Mouse (Mus musculus): ENCODE measurements at regions not wholly inside any gene's neighbourhood (a gene's known extent, or its start where the extent isn't known, plus 50 kb on each side); places are given as distances from the start of the nearest gene placed in this dataset.

DNA sequence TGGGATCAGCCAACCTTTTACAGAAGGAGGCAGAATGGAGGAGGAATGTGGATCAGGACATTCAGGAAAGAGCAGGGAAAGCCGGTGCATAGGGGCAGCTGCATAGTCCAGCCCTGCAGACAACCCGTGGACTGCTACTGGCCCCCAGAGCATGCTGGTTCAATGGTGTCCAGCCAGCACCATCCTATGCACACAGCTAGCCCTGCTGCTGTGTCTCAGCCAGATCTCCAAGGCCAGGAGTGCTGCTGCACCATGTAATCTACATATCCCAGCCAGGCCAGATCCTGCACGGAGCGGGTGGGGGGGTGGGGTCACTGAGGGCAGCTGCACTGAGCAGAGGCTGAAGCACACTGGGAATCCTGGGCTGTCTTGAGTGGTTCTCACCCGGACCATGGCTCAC, 165.8 kb upstream of the Rpl38 start:
- in situ Hi-C loops (cut with MboI; ENCODE audit: low pct_unique_long_range_greater_than_20kb in 1 of 2, low sequenced_read_pairs in 2 of 2, unreplicated experiment in 1 of 2), result no loop called here

DNA sequence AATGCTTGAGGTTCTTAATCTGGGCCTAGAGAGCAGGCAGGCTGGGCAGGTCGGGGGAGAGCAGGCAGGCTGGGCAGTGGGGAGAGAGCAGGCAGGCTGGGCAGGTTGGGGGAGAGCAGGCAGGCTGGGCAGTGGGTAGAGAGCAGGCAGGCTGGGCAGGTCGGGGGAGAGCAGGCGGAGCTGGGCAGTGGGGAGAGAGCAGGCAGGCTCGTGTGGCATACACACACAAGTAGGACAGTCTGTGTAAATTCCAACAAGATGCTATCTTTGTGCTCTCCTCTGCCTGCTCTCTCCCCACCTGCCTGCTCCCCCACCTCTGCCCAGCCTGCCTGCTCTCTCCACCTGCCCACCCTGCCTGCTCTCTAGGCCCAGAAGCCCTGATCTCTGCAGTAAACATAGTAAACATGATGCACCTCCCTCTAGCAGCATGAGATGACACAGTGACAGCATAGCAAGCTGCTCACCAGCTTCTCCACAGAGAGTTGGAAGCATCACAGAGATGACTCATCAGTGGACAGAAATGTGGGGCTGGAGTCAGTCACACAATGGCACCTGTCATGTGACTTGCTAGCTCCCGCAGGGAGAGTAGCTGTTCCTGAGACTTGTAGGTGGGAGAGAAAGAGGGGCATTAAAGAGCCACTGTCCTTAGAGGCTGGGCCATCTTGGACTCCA, 166.3 kb upstream of the Rpl38 start:
- in situ Hi-C loops (cut with MboI; ENCODE audit: low pct_unique_long_range_greater_than_20kb in 1 of 2, low sequenced_read_pairs in 2 of 2, unreplicated experiment in 1 of 2), result no loop called here

DNA sequence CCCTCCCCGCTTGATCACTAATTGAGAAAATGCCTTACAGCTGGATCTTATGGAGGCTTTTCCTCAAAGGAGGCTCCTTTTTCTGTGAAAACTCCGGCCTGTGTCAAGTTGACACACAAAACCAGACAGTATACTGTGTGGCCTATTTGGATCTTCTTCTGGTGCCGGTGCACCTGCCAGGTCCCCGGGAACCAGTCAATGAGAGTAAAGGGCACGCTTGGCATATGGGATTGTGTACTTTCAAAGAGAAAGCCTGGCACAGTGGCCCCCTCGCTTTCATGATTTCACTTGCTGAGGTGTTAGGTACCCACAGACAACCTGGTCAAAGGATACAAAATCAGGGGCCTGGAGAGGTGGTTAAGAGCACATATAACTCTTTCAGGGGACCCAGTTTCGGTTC, 167.9 kb upstream of the Rpl38 start:
- in situ Hi-C loops (cut with MboI; ENCODE audit: low pct_unique_long_range_greater_than_20kb in 1 of 2, low sequenced_read_pairs in 2 of 2, unreplicated experiment in 1 of 2), result no loop called here

- in situ Hi-C loops (cut with MboI; ENCODE audit: low pct_unique_long_range_greater_than_20kb in 1 of 2, low sequenced_read_pairs in 2 of 2, unreplicated experiment in 1 of 2), result no loop called here
Measured at GRCm38 (mm10) chr11:114499665-114500064, 168.7 kb upstream of the Rpl38 start.

DNA sequence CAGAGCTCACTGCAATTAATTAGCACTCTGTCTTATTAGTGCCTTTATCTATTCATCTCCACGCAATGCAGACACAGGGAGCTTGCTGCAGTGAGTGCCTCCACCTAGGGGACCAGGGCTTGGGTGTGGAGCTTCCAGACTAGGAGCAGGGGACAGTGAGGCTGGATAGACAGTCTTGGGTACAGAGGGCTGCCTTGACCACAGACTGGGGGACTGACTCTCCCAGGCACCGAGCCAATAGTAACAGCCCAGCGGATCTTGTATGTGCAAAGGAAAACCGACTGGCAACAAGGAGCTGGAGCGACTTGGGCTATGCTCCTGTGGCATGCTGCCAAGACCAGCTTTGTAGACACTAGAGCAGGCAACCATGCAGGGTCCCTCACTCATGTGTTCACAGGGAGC, 172.8 kb upstream of the Rpl38 start:
- in situ Hi-C loops (cut with MboI; ENCODE audit: low pct_unique_long_range_greater_than_20kb in 1 of 2, low sequenced_read_pairs in 2 of 2, unreplicated experiment in 1 of 2), result no loop called here

- in situ Hi-C loops (cut with MboI; ENCODE audit: low pct_unique_long_range_greater_than_20kb in 1 of 2, low sequenced_read_pairs in 2 of 2, unreplicated experiment in 1 of 2), result no loop called here
Measured at GRCm38 (mm10) chr11:114486455-114486854, 181.9 kb upstream of the Rpl38 start.

- in situ Hi-C loops (cut with MboI; ENCODE audit: low pct_unique_long_range_greater_than_20kb in 1 of 2, low sequenced_read_pairs in 2 of 2, unreplicated experiment in 1 of 2), result no loop called here
Measured at GRCm38 (mm10) chr11:114485429-114485828, 182.9 kb upstream of the Rpl38 start.

DNA sequence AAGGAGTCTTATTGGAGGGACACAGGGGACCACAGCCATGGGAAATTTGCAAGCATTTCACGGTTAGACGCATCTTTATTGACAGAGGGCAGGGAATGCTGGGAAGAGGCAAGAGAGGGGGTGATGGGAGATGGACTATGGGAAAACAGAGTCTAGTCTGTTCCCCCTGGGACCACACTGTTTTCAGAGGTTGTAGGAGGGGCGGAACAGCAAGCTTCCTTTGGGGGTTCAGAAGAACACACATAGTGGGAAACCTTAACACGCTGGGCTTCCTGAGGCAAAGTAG, 183.7 kb upstream of the Rpl38 start:
- in situ Hi-C loops (cut with MboI; ENCODE audit: low pct_unique_long_range_greater_than_20kb in 1 of 2, low sequenced_read_pairs in 2 of 2, unreplicated experiment in 1 of 2), result loop anchor here in 1 of 2 experiments (5.0 kb wide), 1 partner anchor 53 kb away; no protein-coding TSS in a partner anchor

GRCm38 (mm10) chr11:114483823-114484667, 184.3 kb upstream of the Rpl38 start:
- in situ Hi-C loops (cut with MboI; ENCODE audit: low pct_unique_long_range_greater_than_20kb in 1 of 2, low sequenced_read_pairs in 2 of 2, unreplicated experiment in 1 of 2), result loop anchor here in 1 of 2 experiments (5.0 kb wide), 1 partner anchor 53 kb away; no protein-coding TSS in a partner anchor

- in situ Hi-C loops (cut with MboI; ENCODE audit: low pct_unique_long_range_greater_than_20kb in 1 of 2, low sequenced_read_pairs in 2 of 2, unreplicated experiment in 1 of 2), result loop anchor here in 1 of 2 experiments (5.0 kb wide), 1 partner anchor 54 kb away; no protein-coding TSS in a partner anchor
Measured at GRCm38 (mm10) chr11:114483350-114483749, 185.0 kb upstream of the Rpl38 start.

GRCm38 (mm10) chr11:114482070-114482469, 186.3 kb upstream of the Rpl38 start:
- in situ Hi-C loops (cut with MboI; ENCODE audit: low pct_unique_long_range_greater_than_20kb in 1 of 2, low sequenced_read_pairs in 2 of 2, unreplicated experiment in 1 of 2), result loop anchor here in 1 of 2 experiments (5.0 kb wide), 1 partner anchor 55 kb away; no protein-coding TSS in a partner anchor

DNA sequence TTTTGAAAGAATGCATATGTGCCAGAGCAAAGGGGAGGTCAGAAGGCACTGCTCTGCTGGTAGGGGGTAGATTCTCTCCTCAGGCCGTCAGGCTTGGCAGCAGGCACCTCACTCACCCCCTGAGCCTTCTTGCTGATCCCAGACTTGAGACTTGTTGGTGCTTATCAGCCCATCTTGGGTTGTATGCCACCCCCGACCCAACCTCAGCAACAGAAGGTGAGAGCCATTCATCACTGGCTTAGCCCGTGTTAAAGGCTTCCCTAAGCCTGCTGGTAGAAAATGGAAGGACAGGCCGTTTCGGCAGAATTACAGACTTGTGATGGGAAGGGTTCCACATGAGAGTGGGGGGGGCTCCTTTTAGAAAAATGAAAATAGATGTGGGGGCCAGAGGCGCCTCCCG, 187.3 kb upstream of the Rpl38 start:
- in situ Hi-C loops (cut with MboI; ENCODE audit: low pct_unique_long_range_greater_than_20kb in 1 of 2, low sequenced_read_pairs in 2 of 2, unreplicated experiment in 1 of 2), result loop anchor here in 1 of 2 experiments (5.0 kb wide), 1 partner anchor 56 kb away; no protein-coding TSS in a partner anchor

- in situ Hi-C loops (cut with MboI; ENCODE audit: low pct_unique_long_range_greater_than_20kb in 1 of 2, low sequenced_read_pairs in 2 of 2, unreplicated experiment in 1 of 2), result loop anchor here in 1 of 2 experiments (5.0 kb wide), 1 partner anchor 57 kb away; no protein-coding TSS in a partner anchor
Measured at GRCm38 (mm10) chr11:114480119-114480540, 188.2 kb upstream of the Rpl38 start.

GRCm38 (mm10) chr11:114478736-114479135, 189.6 kb upstream of the Rpl38 start:
- in situ Hi-C loops (cut with MboI; ENCODE audit: low pct_unique_long_range_greater_than_20kb in 1 of 2, low sequenced_read_pairs in 2 of 2, unreplicated experiment in 1 of 2), result no loop called here

DNA sequence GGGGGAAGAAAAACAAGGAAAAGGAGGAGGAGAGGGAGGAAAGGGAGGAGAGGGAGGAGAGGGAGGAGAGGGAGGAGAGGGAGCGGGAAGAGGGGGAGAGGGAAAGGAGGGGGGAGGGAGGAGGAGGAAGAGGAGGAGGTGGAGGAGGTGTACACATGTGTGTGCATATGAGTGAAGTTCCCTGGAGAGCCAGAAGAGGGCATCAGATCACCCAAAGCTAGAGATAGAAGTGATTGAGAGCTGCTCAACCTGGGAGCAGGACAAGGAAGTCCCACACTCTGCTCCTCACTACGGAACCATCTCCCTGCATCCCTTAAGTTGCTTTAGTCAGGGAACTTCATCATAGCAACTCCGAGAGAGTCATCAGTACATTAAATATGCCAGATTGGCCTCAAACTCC, 191.0 kb upstream of the Rpl38 start:
- in situ Hi-C loops (cut with MboI; ENCODE audit: low pct_unique_long_range_greater_than_20kb in 1 of 2, low sequenced_read_pairs in 2 of 2, unreplicated experiment in 1 of 2), result no loop called here

GRCm38 (mm10) chr11:114472501-114473260, 195.6 kb upstream of the Rpl38 start:
- in situ Hi-C loops (cut with MboI; ENCODE audit: low pct_unique_long_range_greater_than_20kb in 1 of 2, low sequenced_read_pairs in 2 of 2, unreplicated experiment in 1 of 2), result no loop called here

DNA sequence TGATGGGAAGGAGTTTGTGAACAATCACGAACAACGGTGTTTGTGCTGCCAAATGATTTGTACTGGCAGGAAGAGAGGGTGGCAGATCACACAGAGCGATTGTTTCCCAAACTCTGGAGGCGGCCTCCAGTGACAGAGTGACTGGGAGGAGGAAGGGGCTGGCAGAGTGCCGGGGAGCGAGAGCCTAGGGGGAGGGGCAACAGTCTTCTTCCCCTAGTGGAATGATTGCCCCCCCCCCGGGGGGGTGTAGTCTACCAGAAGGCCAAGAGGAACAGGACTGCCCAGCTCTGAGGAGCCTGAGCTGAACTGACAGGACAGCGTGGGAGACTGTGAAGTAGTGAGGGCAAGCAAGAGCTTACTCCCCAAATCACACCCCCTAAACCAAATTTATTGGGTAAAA, 199.9 kb upstream of the Rpl38 start:
- in situ Hi-C loops (cut with MboI; ENCODE audit: low pct_unique_long_range_greater_than_20kb in 1 of 2, low sequenced_read_pairs in 2 of 2, unreplicated experiment in 1 of 2), result no loop called here

GRCm38 (mm10) chr11:114467803-114468202, 200.5 kb upstream of the Rpl38 start:
- in situ Hi-C loops (cut with MboI; ENCODE audit: low pct_unique_long_range_greater_than_20kb in 1 of 2, low sequenced_read_pairs in 2 of 2, unreplicated experiment in 1 of 2), result no loop called here

DNA sequence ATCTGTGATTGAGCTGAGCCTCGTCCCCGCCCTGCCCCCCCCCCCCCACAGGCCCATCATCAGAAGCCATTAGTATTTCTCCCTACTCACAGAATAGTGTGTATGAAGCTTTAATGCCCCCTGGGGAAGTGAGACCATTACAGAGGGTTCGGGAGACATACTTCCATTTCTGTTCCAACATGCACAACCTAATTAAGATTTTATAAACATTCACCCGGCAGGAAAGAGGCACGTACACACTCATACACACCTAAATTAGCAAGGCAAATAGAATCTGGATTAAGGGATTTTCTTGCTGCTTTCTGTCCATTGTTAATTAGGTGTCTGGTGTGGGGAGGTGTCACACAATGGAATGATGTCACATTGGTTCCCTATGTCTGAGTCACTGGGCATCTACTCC, 202.8 kb upstream of the Rpl38 start:
- in situ Hi-C loops (cut with MboI; ENCODE audit: low pct_unique_long_range_greater_than_20kb in 1 of 2, low sequenced_read_pairs in 2 of 2, unreplicated experiment in 1 of 2), result no loop called here
